Mouse (Mus musculus): ENCODE measurements at regions not wholly inside any gene's neighbourhood (a gene's known extent, or its start where the extent isn't known, plus 50 kb on each side); places are given as distances from the start of the nearest gene placed in this dataset.
A peak's percentile ranks its signal among the peaks of the same experiment; 100 is the strongest.
"Not testable (repeated sequence)": the region's sequence is repeated elsewhere in the genome, so short reads cannot be mapped to it uniquely, and the experiment has no call there.

DNA sequence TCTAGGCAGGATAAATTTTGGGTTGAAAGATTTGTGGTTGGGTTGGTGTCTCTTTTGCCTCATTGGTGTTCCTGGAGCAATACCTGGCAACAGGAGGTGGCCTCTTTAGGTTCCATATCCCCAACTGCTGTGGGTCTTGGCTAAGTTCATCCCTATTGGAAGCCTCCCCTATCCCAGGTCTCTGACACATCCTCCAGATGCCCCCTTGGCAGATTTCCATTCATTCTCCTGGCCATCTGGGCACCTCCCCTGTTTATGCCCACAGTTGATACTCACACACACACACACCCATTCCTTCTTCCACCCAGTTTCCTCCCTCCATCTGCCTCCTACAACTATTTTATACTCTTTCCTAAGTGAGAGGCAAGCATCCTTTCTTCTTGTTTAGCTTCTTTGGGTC is 984.9 kb upstream of the Gm12353 start:
- no peak for DNase-seq (ENCODE audit: low spot score in 2 of 2)

- DNase-seq (ENCODE audit: low spot score in 2 of 2) = no peak
Observed at GRCm38 (mm10) chr4:18639035-18639434, 966.2 kb upstream of the Gm12353 start.

- DNase-seq (ENCODE audit: low spot score in 2 of 2) = peak; percentile 39 to 47
Observed at GRCm38 (mm10) chr4:18649153-18649552, 956.1 kb upstream of the Gm12353 start.

DNA sequence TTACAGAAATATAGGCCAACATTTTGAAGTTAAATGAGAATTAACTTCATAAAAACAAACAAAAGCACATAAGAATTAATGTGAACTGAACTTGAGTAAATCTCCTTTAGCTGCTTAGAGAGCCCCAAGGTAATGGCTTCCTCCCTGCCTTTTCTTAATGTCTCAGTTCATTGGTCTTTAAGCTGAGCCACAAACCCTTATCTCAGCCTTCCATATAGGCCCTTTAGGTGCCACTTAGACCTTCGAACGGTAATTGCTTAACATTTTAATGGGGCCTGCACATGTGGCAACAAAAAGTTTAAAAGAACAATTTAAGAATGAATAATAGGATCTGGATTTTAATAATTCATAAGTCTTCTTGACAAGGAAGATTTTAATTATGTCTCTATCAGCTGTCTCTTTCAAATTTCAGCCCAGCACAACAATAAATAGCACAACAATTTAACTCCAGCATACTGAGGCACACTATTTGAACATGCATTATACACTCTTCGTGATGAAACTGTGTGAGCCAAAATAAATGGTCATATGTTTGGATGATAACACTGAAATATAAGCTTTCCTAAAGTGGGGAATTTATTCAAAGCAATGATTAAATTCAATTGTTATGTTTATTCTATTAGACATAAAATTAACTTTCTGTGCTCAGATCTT is 919.2 kb upstream of the Gm12353 start:
- no peak for DNase-seq (ENCODE audit: low spot score in 2 of 2)

- DNase-seq (ENCODE audit: low spot score in 2 of 2) = no peak
Observed at GRCm38 (mm10) chr4:18694076-18694475, 911.2 kb upstream of the Gm12353 start.

- DNase-seq (ENCODE audit: low spot score in 2 of 2) = no peak
Observed at GRCm38 (mm10) chr4:18696246-18696645, 909.0 kb upstream of the Gm12353 start.

- no peak for DNase-seq (ENCODE audit: low spot score in 2 of 2)
Observed at GRCm38 (mm10) chr4:18744241-18744640, 861.0 kb upstream of the Gm12353 start.

DNA sequence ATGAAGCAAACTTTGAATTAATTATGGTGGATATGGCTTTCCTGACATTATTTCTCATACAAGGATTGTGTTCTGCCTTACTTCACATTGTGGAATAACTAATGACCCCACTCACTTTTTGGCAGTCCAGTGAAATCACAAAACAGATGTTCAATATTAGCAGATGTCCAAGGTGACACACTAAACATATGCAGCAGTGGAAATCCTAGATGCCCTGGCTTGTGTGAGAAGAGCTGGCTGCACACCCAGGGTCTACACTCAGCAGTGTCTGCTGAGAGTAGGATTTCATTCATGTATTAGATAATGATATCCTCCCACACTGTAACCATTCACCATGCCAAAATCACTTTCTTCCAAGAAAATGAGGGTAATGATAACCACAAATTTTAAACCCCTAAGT is 816.9 kb upstream of the Gm12353 start:
- no peak for DNase-seq (ENCODE audit: low spot score in 2 of 2)

GRCm38 (mm10) chr4:18795740-18796394 is 809.4 kb upstream of the Gm12353 start:
- no peak for DNase-seq (ENCODE audit: low spot score in 2 of 2)

GRCm38 (mm10) chr4:18796395-18796740 is 808.9 kb upstream of the Gm12353 start:
- no peak for DNase-seq (ENCODE audit: low spot score in 2 of 2)

GRCm38 (mm10) chr4:18803109-18803508 is 802.1 kb upstream of the Gm12353 start:
- not testable (repeated sequence) for DNase-seq (ENCODE audit: low spot score in 2 of 2)

All from left cerebral cortex, adult 18-20 months (tissue).